Comparison of ENCODE assay signal across 24 mouse cellular contexts in the genomic region with DNA sequence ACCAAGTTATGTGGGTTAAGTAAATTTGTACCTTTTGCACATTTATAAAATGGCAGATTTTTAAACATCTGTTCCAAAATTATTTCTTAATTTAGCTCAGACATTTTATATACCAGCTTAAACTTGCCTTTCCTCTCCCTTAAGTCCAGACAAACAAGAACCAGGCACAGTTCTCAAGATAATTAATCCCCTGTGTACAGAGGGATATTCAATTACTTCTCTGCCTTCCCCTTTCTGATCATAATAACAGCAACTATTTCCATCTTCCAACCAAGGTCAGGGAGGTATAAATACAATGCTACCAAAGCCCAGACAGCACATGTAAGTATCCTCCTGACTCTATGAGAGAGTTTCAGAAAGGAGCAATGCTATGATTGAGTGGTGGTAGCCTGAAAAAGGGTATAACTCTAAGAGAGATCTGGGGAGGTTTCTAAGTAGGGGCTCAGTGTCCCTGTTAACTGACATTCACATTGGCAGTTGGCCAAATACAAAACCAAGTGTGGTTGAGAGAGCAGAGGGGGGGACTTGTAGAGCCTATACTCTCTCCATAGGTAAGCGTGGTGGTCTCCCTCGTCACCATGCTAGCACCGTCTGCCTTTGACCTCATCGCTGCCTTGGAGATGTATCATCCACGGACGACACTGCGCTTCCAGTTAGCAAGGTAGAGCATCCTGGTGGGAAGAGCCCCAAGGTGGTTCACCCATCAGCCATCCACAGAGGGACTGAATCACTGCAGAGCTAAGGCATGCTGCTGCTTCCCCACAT. TPM values are rescaled to one million over a fixed set of nuclear protein-coding genes. Genes with fewer than 3 reads are reported as not detected.
DNase-seq lines count a peak whose midpoint lies in the region; ATAC-seq and TF ChIP-seq lines count a peak whose summit lies in the region.
"Had no signal": no experiment of that assay in that cellular context is flagged by ENCODE, and none has a peak within 500 bp of the region (broad histone marks: within the 10 kb centered on the region; RNA-seq: fewer than 3 reads in every experiment).

No protein-coding gene starts in this region.

- H3K36me3 ChIP-seq in midbrain, embryonic 14.5 days (ENCODE audit: control insufficient read depth, insufficient read depth, low read length), result no peaks in the 10 kb centered on the region
- no peaks in the 10 kb centered on the region for H3K36me3 ChIP-seq in midbrain, embryonic 16.5 days (ENCODE audit: control insufficient read depth, insufficient read depth, low read length)
- no peaks in the 10 kb centered on the region for H3K36me3 ChIP-seq in embryonic facial prominence, embryonic 13.5 days
- no peaks in the 10 kb centered on the region for H3K36me3 ChIP-seq in thymus, adult 2 months (ENCODE audit: control insufficient read depth, insufficient read depth, low read length)
- H3K36me3 ChIP-seq: forebrain, embryonic 12.5 days; G1E; heart, embryonic 15.5 days; hindbrain, embryonic 10.5 days; intestine, embryonic 15.5 days had no signal

- no peaks in the 10 kb centered on the region for H3K27me3 ChIP-seq in midbrain, embryonic 14.5 days (ENCODE audit: control insufficient read depth, insufficient read depth, low read length)
- no peaks in the 10 kb centered on the region for H3K27me3 ChIP-seq in midbrain, embryonic 16.5 days (ENCODE audit: control insufficient read depth, insufficient read depth, low read depth, low read length)
- no peaks in the 10 kb centered on the region; the same call in 1 of the 2 replicates for H3K27me3 ChIP-seq in embryonic facial prominence, embryonic 13.5 days
- no peaks in the 10 kb centered on the region for H3K27me3 ChIP-seq in thymus, adult 2 months (ENCODE audit: control insufficient read depth, insufficient read depth, low read length)
- H3K27me3 ChIP-seq: forebrain, embryonic 12.5 days; heart, embryonic 15.5 days; intestine, embryonic 15.5 days had no signal

- no peak for TF ChIP-seq POLR2A in thymus, adult 2 months (IDR thresholded peaks at IDR 0.05; ENCODE audit: control insufficient read depth, extremely low read depth, insufficient read depth, low read length, poor library complexity)

- H3K9me3 ChIP-seq in midbrain, embryonic 14.5 days (ENCODE audit: control insufficient read depth, low read length), result no peaks in the 10 kb centered on the region
- H3K9me3 ChIP-seq in midbrain, embryonic 16.5 days (replicated peaks; ENCODE audit: control insufficient read depth, low read length, poor library complexity, severe bottlenecking), result no peaks in the 10 kb centered on the region
- H3K9me3 ChIP-seq in embryonic facial prominence, embryonic 13.5 days, result no peaks in the 10 kb centered on the region
- H3K9me3 ChIP-seq: forebrain, embryonic 12.5 days; G1E; heart, embryonic 15.5 days; hindbrain, embryonic 10.5 days; intestine, embryonic 15.5 days had no signal

- H3K27ac ChIP-seq in midbrain, embryonic 14.5 days (replicated peaks; ENCODE audit: low read depth, low read length), result no peak overlapping the region
- no peak overlapping the region for H3K27ac ChIP-seq in midbrain, embryonic 16.5 days (ENCODE audit: low read length)
- no peak overlapping the region for H3K27ac ChIP-seq in embryonic facial prominence, embryonic 13.5 days
- no peak overlapping the region for H3K27ac ChIP-seq in thymus, adult 2 months (ENCODE audit: control insufficient read depth, insufficient read depth, low read length)
- H3K27ac ChIP-seq: forebrain, embryonic 12.5 days; heart, adult 2 months; heart, embryonic 15.5 days; hindbrain, embryonic 10.5 days; hindbrain, embryonic 14.5 days; intestine, embryonic 15.5 days had no signal

- no peaks in the 10 kb centered on the region for H3K4me1 ChIP-seq in midbrain, embryonic 14.5 days (ENCODE audit: control insufficient read depth, insufficient read depth, low read length)
- no peaks in the 10 kb centered on the region for H3K4me1 ChIP-seq in midbrain, embryonic 16.5 days (ENCODE audit: control insufficient read depth, insufficient read depth, low read length)
- H3K4me1 ChIP-seq in embryonic facial prominence, embryonic 13.5 days, result peaks cover 29% of the 10 kb centered on the region
- H3K4me1 ChIP-seq in thymus, adult 2 months (replicated peaks; ENCODE audit: control insufficient read depth, insufficient read depth, low read length), result peaks cover 3% of the 10 kb centered on the region
- H3K4me1 ChIP-seq: forebrain, embryonic 12.5 days; heart, embryonic 15.5 days; hindbrain, embryonic 10.5 days; intestine, embryonic 15.5 days had no signal

- no peak overlapping the region for H3K4me2 ChIP-seq in midbrain, embryonic 14.5 days (ENCODE audit: low read length)
- no peak overlapping the region for H3K4me2 ChIP-seq in midbrain, embryonic 16.5 days (ENCODE audit: low read length)
- H3K4me2 ChIP-seq in embryonic facial prominence, embryonic 13.5 days, result no peak overlapping the region
- H3K4me2 ChIP-seq: forebrain, embryonic 12.5 days; heart, embryonic 11.5 days; heart, embryonic 15.5 days; hindbrain, embryonic 14.5 days; intestine, embryonic 15.5 days had no signal

- 92% methylated on average over 7 of the region's 7 CpGs for WGBS in midbrain, embryonic 14.5 days
- WGBS in midbrain, embryonic 16.5 days, result 91% methylated on average over 7 of the region's 7 CpGs
- 78% methylated on average over 7 of the region's 7 CpGs for WGBS in embryonic facial prominence, embryonic 13.5 days
- WGBS in thymus, adult 2 months, result 95% methylated on average over 7 of the region's 7 CpGs

- peak; percentile 6 for DNase-seq in embryo, embryonic 10.5 days (ENCODE audit: low spot score)
- no peak for DNase-seq in embryo, embryonic 9.5 days (ENCODE audit: extremely low spot score)
- DNase-seq in midbrain, embryonic 14.5 days, result peak; percentile 6
- DNase-seq in thymus, adult 2 months, result no peak
- DNase-seq: adrenal gland, postnatal 10 days; B cell, adult 2 months; cerebellum, adult 18-20 months; cerebellum, adult 9-11 months; cerebellum, postnatal 36 days; gastrocnemius, postnatal 10 days; heart, adult 2 months; heart, postnatal 14 days had no signal

- ATAC-seq in midbrain, embryonic 14.5 days (ENCODE audit: low FRiP score, low TSS enrichment), result no peak
- ATAC-seq in midbrain, embryonic 16.5 days, result no peak
- ATAC-seq in embryonic facial prominence, embryonic 13.5 days (ENCODE audit: insufficient number of reproducible peaks, insufficient read depth, low FRiP score, low TSS enrichment, low read depth), result 0 out of 2 replicates have a peak, but pooled peaks have one; percentile 56
- ATAC-seq in megakaryocyte-erythroid progenitor cell, adult 5-6 weeks (replicated peaks; ENCODE audit: low FRiP score, low TSS enrichment, poor library complexity, severe bottlenecking), result no peak
- ATAC-seq: CD4-positive, CD25-positive, alpha-beta regulatory T cell, adult 4 months; forebrain, embryonic 16.5 days; intestine, embryonic 15.5 days had no signal

- TF ChIP-seq CTCF in thymus, adult 2 months (IDR thresholded peaks at IDR 0.05; ENCODE audit: borderline replicate concordance, control insufficient read depth, extremely low read depth, insufficient read depth, low read length, poor library complexity), result no peak

- H3K4me3 ChIP-seq in midbrain, embryonic 14.5 days (replicated peaks; ENCODE audit: low read depth, low read length), result no peak overlapping the region
- H3K4me3 ChIP-seq in midbrain, embryonic 16.5 days (ENCODE audit: low read depth, low read length), result no peak overlapping the region
- no peak overlapping the region for H3K4me3 ChIP-seq in embryonic facial prominence, embryonic 13.5 days
- no peak overlapping the region for H3K4me3 ChIP-seq in thymus, adult 2 months (ENCODE audit: control insufficient read depth, insufficient read depth, low read length)
- H3K4me3 ChIP-seq: forebrain, embryonic 12.5 days; heart, adult 2 months; heart, embryonic 15.5 days; hindbrain, embryonic 10.5 days; intestine, embryonic 15.5 days had no signal

- no peak overlapping the region for H3K9ac ChIP-seq in midbrain, embryonic 14.5 days (replicated peaks; ENCODE audit: low read length)
- no peak overlapping the region for H3K9ac ChIP-seq in midbrain, embryonic 16.5 days (ENCODE audit: low read depth, low read length)
- no peak overlapping the region for H3K9ac ChIP-seq in embryonic facial prominence, embryonic 13.5 days
- H3K9ac ChIP-seq: forebrain, embryonic 12.5 days; heart, embryonic 15.5 days; hindbrain, embryonic 14.5 days; intestine, embryonic 15.5 days had no signal

RNA-seq across cellular contexts. Expression of a gene that starts 19.6 kb away (rescaled TPM):
- polyA plus RNA-seq in midbrain, embryonic 14.5 days (2014; fragmentation: Nextera tagmentation; extraction: Ambion mirVana), result 0.16 and 0.25 TPM in 2 replicates
- polyA plus RNA-seq in midbrain, embryonic 16.5 days (2015; fragmentation: Nextera tagmentation; extraction: Ambion mirVana), result 0.16 and 0.40 TPM in 2 replicates
- polyA plus RNA-seq in embryonic facial prominence, embryonic 13.5 days (2015; fragmentation: Nextera tagmentation; extraction: Ambion mirVana), result 0.70 and 1.0 TPM in 2 replicates
- 0.42 and 0.77 TPM in 2 replicates for total RNA-seq in megakaryocyte-erythroid progenitor cell, adult 5-6 weeks (2014; fragmentation: Nextera tagmentation)
- 0.19 and 0.72 TPM in 2 replicates for total RNA-seq in megakaryocyte-erythroid progenitor cell, adult 5-6 weeks (2017)
- 0.51 and 0.54 TPM in 2 replicates for polyA plus RNA-seq in thymus, adult 2 months (2012; rRNA removed)
- polyA plus RNA-seq: G1E had no signal

RNA-seq across cellular contexts. Expression of a gene that starts 27.4 kb away (rescaled TPM):
- polyA plus RNA-seq in midbrain, embryonic 14.5 days (2014; fragmentation: Nextera tagmentation; extraction: Ambion mirVana), result 5.0 and 7.4 TPM in 2 replicates
- polyA plus RNA-seq in midbrain, embryonic 16.5 days (2015; fragmentation: Nextera tagmentation; extraction: Ambion mirVana), result 6.0 and 6.5 TPM in 2 replicates
- 29.2 and 31.0 TPM in 2 replicates for polyA plus RNA-seq in embryonic facial prominence, embryonic 13.5 days (2015; fragmentation: Nextera tagmentation; extraction: Ambion mirVana)
- 3.0 and 4.6 TPM in 2 replicates for total RNA-seq in megakaryocyte-erythroid progenitor cell, adult 5-6 weeks (2014; fragmentation: Nextera tagmentation)
- 3.3 and 5.0 TPM in 2 replicates for total RNA-seq in megakaryocyte-erythroid progenitor cell, adult 5-6 weeks (2017)
- 15.8 and 17.8 TPM in 2 replicates for polyA plus RNA-seq in thymus, adult 2 months (2012; rRNA removed)

Comparison
In these comparisons a context has a peak if more than half of its experiments do, and no peak if none do; other contexts are left out.
1. DNase-seq: peak in embryo, embryonic 10.5 days (single experiment) and midbrain, embryonic 14.5 days (single experiment); none in embryo, embryonic 9.5 days (single experiment) and thymus, adult 2 months (single experiment).